Mouse (Mus musculus) spleen, postnatal 10 days (tissue): ENCODE data around the gene Psmd4.
"Not testable (repeated sequence)": the region's sequence is repeated elsewhere in the genome, so short reads cannot be mapped to it uniquely, and the experiment has no call there.

Experiments used
- DNase-seq, 2 experiments: peaks; one replicate each; pipeline ENCODE4 v3.0.0; 2021 to 2022; ENCODE audit warnings: low spot score in 2 of 2

Psmd4 gene

GRCm38 (mm10) chr3:95042166-95042837 lies at the start of gene Psmd4:
Gene Psmd4 (minus strand): TSS chr3:95042614.
- peak; percentile 93 to 98 for DNase-seq

DNA sequence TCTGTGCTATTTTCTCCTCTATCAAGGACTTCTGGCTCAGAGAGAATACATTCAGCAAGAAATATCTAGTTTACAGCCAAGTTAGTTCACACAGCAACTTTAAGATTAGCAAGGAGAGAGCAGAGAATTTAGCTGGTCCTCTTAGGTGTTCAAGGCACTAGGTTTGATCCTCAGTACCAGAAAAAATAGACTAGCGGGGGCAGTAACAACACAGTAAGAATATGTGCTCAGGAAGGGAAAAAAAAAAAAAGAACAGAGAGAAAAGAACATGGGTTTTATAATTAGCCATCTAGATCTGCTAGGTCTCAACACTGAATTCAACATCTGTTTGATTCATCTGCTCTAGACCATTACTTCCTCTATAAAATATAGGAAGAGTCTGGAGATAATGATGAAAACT lies 45.7 kb upstream of the Psmd4 start:
- DNase-seq = no peak

DNA sequence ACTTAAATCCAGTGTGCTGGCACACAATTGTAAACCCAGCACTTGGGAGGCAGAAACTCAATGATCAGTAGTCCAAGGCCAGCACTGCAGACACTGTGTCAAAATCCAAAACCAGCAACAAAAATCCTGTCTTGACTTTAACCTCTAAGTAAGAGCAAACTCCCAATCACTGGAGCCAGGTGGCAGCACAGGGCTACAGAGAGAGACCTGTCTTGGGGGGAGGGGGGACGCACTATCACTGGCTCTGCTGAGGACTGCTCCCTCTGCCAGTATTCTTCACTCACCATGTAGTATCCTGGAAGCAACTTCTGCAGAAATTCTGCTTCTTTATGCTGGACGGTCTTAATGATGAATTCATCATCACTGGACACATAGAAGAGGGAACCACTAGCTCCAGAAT lies 29.2 kb upstream of the Psmd4 start:
- DNase-seq = no peak

GRCm38 (mm10) chr3:95066570-95066969 lies 24.2 kb upstream of the Psmd4 start:
- DNase-seq = no peak

- DNase-seq = no peak
These were observed 23.7 kb upstream of the Psmd4 start for GRCm38 (mm10) chr3:95066095-95066494.

DNA sequence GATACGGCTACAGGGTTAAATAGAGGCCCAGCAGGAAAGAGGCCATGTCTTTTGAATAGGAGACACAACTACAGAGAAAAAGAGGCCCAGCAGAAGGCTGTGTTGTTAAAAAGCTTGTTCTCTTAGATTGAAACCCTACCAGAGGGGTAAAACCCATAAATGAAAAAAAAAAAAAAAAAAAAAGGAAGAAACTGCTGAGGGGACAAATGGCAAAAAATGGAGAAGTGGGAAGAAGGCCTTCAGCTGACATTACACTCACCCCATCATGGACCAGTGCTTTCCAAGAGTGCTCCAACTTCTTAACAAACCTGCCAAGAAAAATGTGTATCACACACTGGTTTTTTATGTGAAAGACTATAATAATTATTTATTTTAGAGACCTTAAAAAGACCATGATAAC lies 23.1 kb upstream of the Psmd4 start:
- DNase-seq = no peak

- DNase-seq = no peak
These were observed 21.3 kb upstream of the Psmd4 start for GRCm38 (mm10) chr3:95063741-95064140.

DNA sequence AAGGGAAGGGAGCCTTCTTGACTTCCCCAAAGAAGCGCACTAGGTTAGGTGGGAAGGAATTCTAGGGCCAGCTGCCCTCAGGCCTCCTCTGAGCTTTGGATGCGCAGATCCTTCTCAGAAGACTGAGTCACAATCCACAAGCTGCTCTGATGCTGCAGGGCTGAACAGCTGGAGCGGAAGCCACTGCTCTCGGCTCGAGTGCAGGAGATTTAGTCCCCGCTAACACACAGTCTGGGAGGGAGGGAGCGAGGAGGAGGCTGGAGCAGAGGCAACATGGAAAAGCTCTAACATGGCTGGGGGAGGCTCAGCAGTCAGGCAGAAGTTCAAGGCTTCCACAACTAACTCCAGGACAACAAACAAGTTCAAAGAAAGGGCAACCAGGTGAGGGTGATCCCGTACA lies 15.7 kb upstream of the Psmd4 start:
- DNase-seq = no peak

- DNase-seq = peak; percentile 31 to 69
These were observed 13.9 kb upstream of the Psmd4 start for GRCm38 (mm10) chr3:95056275-95056674.

- DNase-seq = peak in 1 of 2 experiments; percentile 60
These were observed 12.3 kb upstream of the Psmd4 start for GRCm38 (mm10) chr3:95054481-95055260.

DNA sequence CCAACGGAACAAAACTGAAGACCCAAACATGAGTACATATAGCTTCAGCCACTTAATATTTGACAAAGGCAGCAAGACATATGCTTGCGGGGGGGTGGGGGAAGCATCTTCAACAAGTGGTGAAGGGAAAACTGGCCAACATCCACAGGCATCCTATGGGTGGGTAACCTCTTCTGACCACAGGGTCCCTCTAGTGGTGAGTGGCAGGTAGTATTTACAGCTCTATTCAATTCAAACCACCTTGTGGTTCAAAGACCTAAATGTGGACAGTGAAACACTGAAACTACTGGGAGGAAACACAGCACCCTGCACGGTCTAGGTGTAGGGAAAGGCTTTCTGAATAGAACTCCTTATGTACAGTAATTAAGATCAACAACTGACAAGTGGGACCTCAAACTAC lies 11.3 kb upstream of the Psmd4 start:
- DNase-seq = peak; percentile 23 to 57

DNA sequence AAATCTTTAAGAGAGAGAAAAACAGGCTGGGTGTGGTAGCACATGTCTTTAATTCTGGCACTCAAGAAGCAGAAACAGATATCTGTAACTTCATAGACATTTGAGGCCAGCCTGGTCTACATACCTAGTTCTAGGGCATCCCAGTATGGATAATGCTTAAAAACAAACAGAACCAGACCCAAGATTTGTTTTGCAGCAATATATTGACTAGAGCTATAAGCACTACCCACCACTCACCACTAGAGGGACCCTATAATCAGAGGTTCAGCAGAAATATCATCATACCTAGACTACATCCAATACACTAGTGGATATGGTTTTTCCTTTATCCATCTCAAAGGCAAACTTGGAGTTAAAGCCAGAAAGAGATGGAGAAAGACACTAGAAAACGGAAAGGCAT lies 10.5 kb upstream of the Psmd4 start:
- DNase-seq = peak; percentile 33 to 71

DNA sequence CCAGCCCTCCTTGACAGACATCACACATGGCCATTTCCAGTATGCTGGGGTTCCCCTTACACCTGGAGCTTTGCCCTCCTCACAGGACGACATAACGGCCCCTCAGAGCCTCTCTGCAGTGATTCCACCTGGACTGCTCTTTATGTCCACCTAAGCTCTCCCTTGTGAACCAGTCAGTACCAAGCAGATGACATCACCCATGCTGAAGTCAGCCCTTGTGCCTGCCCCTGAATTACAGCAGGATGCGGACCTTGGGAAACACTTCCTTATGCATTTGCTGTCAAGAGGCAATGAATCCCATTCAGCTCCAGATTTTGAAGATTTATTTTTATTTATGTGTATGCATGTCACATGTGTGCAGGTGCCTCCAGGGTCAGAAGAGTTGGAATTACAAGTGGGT lies 5.5 kb upstream of the Psmd4 start:
- DNase-seq = no peak

DNA sequence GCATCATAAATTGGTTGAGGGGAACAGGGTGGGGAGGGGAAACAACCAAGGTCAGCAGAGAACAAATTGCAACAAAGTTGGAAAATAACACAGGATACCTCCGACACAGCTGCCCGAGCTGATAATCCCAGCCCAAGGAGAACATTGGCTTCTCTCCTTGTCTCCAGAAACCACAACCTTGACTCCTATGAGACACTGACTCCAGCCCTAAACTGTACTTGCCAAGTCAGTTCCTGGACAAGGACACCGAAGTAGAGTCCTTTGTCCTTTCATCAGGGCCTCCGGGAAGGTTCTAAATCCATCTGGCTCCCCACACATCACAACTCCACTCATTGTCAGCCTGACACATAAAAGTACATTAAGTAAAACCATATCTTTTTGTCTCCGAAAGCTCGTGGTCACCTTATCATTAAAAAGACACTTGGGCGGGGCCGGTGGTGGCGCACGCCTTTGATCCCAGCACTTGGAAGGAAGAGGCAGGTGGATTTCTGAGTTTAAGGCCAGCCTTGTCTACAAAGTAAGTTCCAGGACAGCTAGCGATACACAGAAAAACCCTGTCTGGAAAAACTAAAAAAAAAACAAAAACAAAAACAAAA lies 4.1 kb upstream of the Psmd4 start:
- DNase-seq = no peak

- no peak for DNase-seq
These were observed 837 bp upstream of the Psmd4 start for GRCm38 (mm10) chr3:95043251-95043650.

- no peak for DNase-seq
These were observed 420 bp upstream of the Psmd4 start for GRCm38 (mm10) chr3:95042838-95043229.

DNA sequence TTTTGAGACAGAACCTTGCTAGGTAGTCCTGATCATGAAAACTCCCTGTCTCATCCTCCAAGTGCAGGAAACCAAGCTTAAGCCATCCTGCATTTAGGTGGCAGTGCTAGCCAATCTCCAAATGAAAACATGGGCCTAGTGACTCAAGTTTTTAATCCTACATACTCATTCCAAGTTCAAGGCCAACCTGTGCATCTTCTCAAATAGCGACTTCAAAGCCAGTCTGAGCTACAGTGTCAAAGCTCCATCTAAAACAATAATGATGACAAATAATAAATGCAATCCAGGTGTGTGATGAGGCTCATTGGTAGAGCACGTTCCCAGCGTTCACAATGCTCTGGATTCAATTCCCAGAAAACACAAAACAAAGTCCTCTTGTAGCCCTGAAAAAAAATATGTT lies 789 bp downstream of the Psmd4 start:
- no peak for DNase-seq

DNA sequence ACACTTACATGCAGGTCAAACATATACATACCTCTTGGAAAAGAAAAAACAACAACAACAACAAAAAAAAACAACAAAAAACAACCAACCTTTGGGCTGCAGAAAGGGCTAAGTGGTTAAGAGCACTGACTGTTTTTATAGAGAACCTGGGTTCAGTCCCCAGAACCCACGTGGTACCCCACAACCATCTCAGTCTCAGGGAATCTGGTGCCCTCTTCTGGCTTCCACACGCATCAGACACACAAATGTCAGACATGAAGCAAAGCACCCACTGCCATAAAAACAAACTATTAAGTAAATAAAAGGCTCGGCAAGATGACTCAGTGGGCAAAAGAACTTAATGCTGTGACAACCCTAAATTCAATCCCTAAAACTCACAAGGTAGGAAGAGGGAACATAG lies 12.5 kb downstream of the Psmd4 start:
- DNase-seq = no peak

GRCm38 (mm10) chr3:95029291-95029827 lies 13.1 kb downstream of the Psmd4 start:
- not testable (repeated sequence) for DNase-seq

GRCm38 (mm10) chr3:95028603-95029002 lies 13.8 kb downstream of the Psmd4 start:
- no peak for DNase-seq

GRCm38 (mm10) chr3:95027701-95028100 lies 14.7 kb downstream of the Psmd4 start:
- peak in 1 of 2 experiments; percentile 42 for DNase-seq

GRCm38 (mm10) chr3:95027057-95027645 lies 15.3 kb downstream of the Psmd4 start:
- DNase-seq = no peak
